Mouse (Mus musculus) CD4-positive naive resting alpha-beta T cell, adult 57 days (primary cell): ENCODE measurements around the gene Myh15. TPM values are rescaled to one million over a fixed set of nuclear protein-coding genes. Genes with fewer than 3 reads are reported as not detected.

Source experiments
- total RNA-seq: library from RNA; stranded (reverse); gene quantifications from one replicate; pipeline ENCODE4 v1.2.4, GENCODE M21; 2023

Gene Myh15
- total RNA-seq, result not detected

DNA sequence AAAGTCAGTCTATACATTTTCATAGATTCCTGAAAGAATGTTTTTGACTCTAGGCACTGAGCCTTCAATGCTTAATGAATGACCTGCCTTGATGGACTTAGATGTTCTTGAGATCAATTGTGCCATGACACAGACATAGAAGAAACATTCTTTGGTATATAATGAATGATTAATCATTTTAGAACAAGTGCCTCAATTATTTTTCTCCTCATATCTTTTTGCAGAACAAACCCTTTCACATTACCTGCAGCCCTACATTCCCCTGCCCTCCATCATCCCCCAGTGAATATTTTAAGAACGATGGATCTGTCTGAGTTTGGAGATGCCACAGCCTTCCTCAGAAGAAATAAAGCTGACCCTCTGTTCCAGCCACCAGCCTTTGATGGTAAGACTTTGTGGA is at the start of gene Myh15:
Gene Myh15, plus strand, starts transcription at position 301 of the 400 bp plus-strand sequence.

Other genes starting within 250 kb of the Myh15 start
- gene Retnlb, start 240.6 kb upstream of the Myh15 start, total RNA-seq, result not detected
- gene Retnla, start 214.9 kb upstream of the Myh15 start, total RNA-seq, result not detected
- gene Retnlg, start 184.9 kb upstream of the Myh15 start, total RNA-seq, result 6.9 TPM
- 7.3 TPM for gene Dzip3, start 63.3 kb upstream of the Myh15 start, total RNA-seq
- gene Cip2a, start 63.3 kb upstream of the Myh15 start, total RNA-seq, result 6.8 TPM